Mouse (Mus musculus): ENCODE measurements at regions not wholly inside any gene's neighbourhood (a gene's known extent, or its start where the extent isn't known, plus 50 kb on each side); places are given as distances from the start of the nearest gene placed in this dataset.

DNA sequence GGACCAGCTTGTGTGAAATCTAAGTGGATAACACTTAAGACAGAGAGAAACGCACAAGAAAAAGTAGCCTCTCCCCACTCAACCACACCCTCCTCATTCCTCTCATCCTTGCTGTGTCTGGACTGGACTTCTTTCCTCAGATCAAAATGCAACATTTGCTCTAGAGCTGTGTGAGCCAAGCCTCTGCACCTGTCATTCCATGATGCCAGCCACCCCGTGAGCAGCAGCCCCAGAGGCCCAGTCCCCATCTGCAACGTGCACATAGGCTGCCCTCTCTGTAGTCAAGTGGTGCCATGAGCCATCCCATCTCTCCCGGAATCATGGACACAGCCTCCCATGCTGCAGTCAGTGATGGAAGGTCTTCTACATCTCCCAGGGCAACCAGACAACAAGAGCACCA, 55.1 kb upstream of the Gpc1 start:
- no peak overlapping the region for H3K4me3 ChIP-seq (replicated peaks)
- no peaks in the 10 kb centered on the region for H3K9me3 ChIP-seq (ENCODE audit: control insufficient read depth, low read length)
- TF ChIP-seq TAL1 (IDR thresholded peaks at IDR 0.05; ENCODE audit: low read length) (peak; percentile 22; the same call in 1 of the 3 replicates), GATA1 (IDR thresholded peaks at IDR 0.05; ENCODE audit: low read length) (no peak)
- no peaks in the 10 kb centered on the region for H3K36me3 ChIP-seq (ENCODE audit: control insufficient read depth)
- H3K4me1 ChIP-seq (ENCODE audit: control insufficient read depth): no peaks in the 10 kb centered on the region
- no peaks in the 10 kb centered on the region for H3K27me3 ChIP-seq (ENCODE audit: control insufficient read depth)

DNA sequence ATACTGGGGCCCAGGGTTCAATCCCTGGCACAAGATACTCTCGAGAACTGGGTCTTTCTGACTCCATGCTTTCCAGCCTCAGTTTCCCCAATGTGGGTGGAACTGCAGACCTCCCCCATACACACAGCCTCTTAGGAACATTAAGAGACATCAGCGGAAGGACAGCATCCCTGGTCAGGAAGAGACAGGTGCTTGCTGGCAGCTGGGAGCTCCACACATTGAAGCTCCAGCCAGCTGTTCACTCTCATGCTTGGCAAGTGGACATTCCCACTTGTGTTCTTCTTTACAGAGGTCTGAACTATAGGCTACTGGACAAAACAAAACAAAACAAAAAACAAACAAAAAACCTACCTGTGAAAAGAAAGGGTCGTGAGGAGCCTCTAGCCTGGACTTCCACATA, 55.5 kb upstream of the Gpc1 start:
- Histone ChIP-seq H3K4me1 (ENCODE audit: control insufficient read depth) (no peaks in the 10 kb centered on the region), H3K9me3 (ENCODE audit: control insufficient read depth, low read length) (no peaks in the 10 kb centered on the region), H3K36me3 (ENCODE audit: control insufficient read depth) (no peaks in the 10 kb centered on the region), H3K27me3 (ENCODE audit: control insufficient read depth) (no peaks in the 10 kb centered on the region), H3K4me3 (replicated peaks) (no peak overlapping the region)
- TF ChIP-seq TAL1 (IDR thresholded peaks at IDR 0.05; ENCODE audit: low read length) (no peak), GATA1 (IDR thresholded peaks at IDR 0.05; ENCODE audit: low read length) (no peak)

DNA sequence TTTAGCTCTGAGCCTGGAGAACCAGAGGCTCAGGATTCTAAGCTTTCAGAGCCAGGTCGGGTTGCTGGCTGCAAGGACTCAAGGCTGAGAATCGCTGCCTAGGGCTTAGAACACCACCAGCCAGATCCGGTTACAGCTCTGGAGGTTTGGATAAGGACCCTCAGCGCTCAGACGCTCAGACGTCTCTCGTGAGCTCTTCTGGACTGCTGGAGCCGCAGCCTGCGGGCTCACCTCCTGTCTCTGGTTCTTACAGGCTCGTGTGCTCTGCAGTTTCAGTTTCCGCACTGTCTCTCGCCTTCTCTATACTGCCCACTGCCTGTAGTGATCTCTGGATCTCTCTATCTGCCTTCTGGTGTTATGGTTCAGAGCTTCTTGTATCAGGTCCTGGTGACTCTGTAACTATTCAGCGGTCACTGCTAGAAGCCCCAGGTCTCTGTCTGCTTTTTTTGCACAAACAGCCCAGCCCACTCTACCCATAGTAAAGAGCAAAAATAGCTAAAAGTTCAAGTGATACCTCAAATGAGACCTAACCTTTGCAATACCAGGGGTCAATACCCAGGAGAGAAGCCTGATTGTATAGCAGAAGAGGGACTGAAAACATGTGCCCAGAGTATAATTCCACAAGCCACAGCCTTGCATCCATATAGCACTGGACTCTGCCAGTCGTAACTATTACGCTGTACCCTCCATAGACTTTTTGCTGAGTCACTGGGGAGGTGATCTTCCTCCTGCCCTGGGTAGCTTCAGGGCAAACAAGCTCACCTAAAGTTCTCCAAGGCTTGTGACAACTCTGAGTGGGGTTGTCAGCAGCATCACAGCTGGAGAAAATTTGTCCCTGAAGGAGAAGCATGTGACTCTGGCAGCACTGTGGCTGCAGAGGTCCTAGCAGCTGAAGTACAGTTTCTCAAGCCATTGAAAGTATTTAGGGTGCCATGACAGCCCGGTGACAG, 56.4 kb upstream of the Gpc1 start:
- no peaks in the 10 kb centered on the region for H3K27me3 ChIP-seq (ENCODE audit: control insufficient read depth)
- H3K4me3 ChIP-seq (replicated peaks): no peak overlapping the region
- no peaks in the 10 kb centered on the region for H3K36me3 ChIP-seq (ENCODE audit: control insufficient read depth)
- no peaks in the 10 kb centered on the region for H3K9me3 ChIP-seq (ENCODE audit: control insufficient read depth, low read length)
- TF ChIP-seq TAL1 (IDR thresholded peaks at IDR 0.05; ENCODE audit: low read length) (no peak), GATA1 (IDR thresholded peaks at IDR 0.05; ENCODE audit: low read length) (no peak)
- no peaks in the 10 kb centered on the region for H3K4me1 ChIP-seq (ENCODE audit: control insufficient read depth)

- no peak overlapping the region for H3K4me3 ChIP-seq (replicated peaks)
- H3K27me3 ChIP-seq (ENCODE audit: control insufficient read depth): no peaks in the 10 kb centered on the region
- no peaks in the 10 kb centered on the region for H3K36me3 ChIP-seq (ENCODE audit: control insufficient read depth)
- TF ChIP-seq GATA1 (IDR thresholded peaks at IDR 0.05; ENCODE audit: low read length): no peak
- TF ChIP-seq TAL1 (IDR thresholded peaks at IDR 0.05; ENCODE audit: low read length): no peak
- H3K4me1 ChIP-seq (ENCODE audit: control insufficient read depth): no peaks in the 10 kb centered on the region
- H3K9me3 ChIP-seq (ENCODE audit: control insufficient read depth, low read length): no peaks in the 10 kb centered on the region
Observed at GRCm38 (mm10) chr1:92774006-92774405, 57.4 kb upstream of the Gpc1 start.

- H3K4me3 ChIP-seq (replicated peaks): no peak overlapping the region
- no peaks in the 10 kb centered on the region for H3K36me3 ChIP-seq (ENCODE audit: control insufficient read depth)
- no peaks in the 10 kb centered on the region for H3K4me1 ChIP-seq (ENCODE audit: control insufficient read depth)
- H3K9me3 ChIP-seq (ENCODE audit: control insufficient read depth, low read length): no peaks in the 10 kb centered on the region
- TF ChIP-seq GATA1 (IDR thresholded peaks at IDR 0.05; ENCODE audit: low read length) (no peak), TAL1 (IDR thresholded peaks at IDR 0.05; ENCODE audit: low read length) (no peak)
- no peaks in the 10 kb centered on the region for H3K27me3 ChIP-seq (ENCODE audit: control insufficient read depth)
Observed at GRCm38 (mm10) chr1:92772784-92773113, 58.7 kb upstream of the Gpc1 start.

- H3K4me3 ChIP-seq (replicated peaks): no peak overlapping the region
- H3K36me3 ChIP-seq (ENCODE audit: control insufficient read depth): no peaks in the 10 kb centered on the region
- no peaks in the 10 kb centered on the region for H3K27me3 ChIP-seq (ENCODE audit: control insufficient read depth)
- no peaks in the 10 kb centered on the region for H3K9me3 ChIP-seq (ENCODE audit: control insufficient read depth, low read length)
- TF ChIP-seq GATA1 (IDR thresholded peaks at IDR 0.05; ENCODE audit: low read length): no peak
- no peaks in the 10 kb centered on the region for H3K4me1 ChIP-seq (ENCODE audit: control insufficient read depth)
Observed at GRCm38 (mm10) chr1:92772101-92772783, 59.2 kb upstream of the Gpc1 start.

DNA sequence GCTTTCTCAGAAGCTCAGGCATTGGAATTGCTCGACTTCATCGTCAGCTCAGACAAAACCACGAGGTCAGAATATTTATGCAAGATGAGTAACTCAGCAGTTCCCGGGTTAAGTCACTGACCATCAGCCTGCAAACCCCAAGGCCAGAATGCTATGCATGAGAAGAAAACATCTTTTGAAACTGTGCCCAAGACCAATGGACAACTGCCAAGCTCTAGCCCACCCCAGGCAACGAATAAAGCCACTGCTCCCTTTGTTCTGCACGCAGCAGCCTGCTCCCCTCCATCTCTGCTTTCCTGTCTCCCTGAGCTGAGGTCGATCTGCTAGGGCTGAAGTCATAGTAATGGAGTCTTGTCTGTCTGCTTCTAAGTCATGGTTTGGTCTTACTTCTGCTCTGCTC, 61.7 kb upstream of the Gpc1 start:
- Histone ChIP-seq H3K4me3 (replicated peaks) (no peak overlapping the region), H3K4me1 (ENCODE audit: control insufficient read depth) (no peaks in the 10 kb centered on the region), H3K36me3 (ENCODE audit: control insufficient read depth) (no peaks in the 10 kb centered on the region), H3K27me3 (ENCODE audit: control insufficient read depth) (no peaks in the 10 kb centered on the region), H3K9me3 (ENCODE audit: control insufficient read depth, low read length) (no peaks in the 10 kb centered on the region)
- TF ChIP-seq TAL1 (IDR thresholded peaks at IDR 0.05; ENCODE audit: low read length): no peak
- TF ChIP-seq GATA1 (IDR thresholded peaks at IDR 0.05; ENCODE audit: low read length): no peak

GRCm38 (mm10) chr1:92769156-92769555, 62.3 kb upstream of the Gpc1 start:
- TF ChIP-seq TAL1 (IDR thresholded peaks at IDR 0.05; ENCODE audit: low read length) (no peak), GATA1 (IDR thresholded peaks at IDR 0.05; ENCODE audit: low read length) (no peak)

DNA sequence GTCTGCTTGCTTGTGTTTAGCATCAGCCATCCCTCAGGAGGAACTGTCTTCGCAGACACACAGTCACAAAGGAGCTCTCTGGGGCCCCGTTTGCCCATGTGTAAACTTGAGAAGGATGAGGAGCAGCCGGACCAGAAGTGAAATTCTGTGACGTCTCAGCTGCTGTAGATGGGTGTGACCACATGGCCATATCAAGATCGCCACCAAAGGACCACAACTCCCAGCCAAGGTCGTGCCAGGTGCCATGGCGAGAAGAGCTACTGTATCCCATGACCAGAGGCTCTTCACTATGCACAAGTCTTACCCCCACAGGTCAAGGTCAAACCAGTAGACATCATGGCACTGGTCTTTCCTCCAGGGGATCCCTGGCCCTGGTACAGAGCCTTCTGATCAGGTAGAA, 64.9 kb upstream of the Gpc1 start:
- Histone ChIP-seq H3K9me3 (ENCODE audit: control insufficient read depth, low read length) (no peaks in the 10 kb centered on the region), H3K36me3 (ENCODE audit: control insufficient read depth) (no peaks in the 10 kb centered on the region), H3K4me1 (ENCODE audit: control insufficient read depth) (no peaks in the 10 kb centered on the region), H3K27me3 (ENCODE audit: control insufficient read depth) (no peaks in the 10 kb centered on the region), H3K4me3 (replicated peaks) (no peak overlapping the region)
- no peak for TF ChIP-seq GATA1 (IDR thresholded peaks at IDR 0.05; ENCODE audit: low read length)
- no peak for TF ChIP-seq TAL1 (IDR thresholded peaks at IDR 0.05; ENCODE audit: low read length)

More at GRCm38 (mm10) chr1:92769156-92769555, 62.3 kb upstream of the Gpc1 start:
- Histone ChIP-seq H3K4me3 (replicated peaks) (no peak overlapping the region), H3K4me1 (ENCODE audit: control insufficient read depth) (no peaks in the 10 kb centered on the region), H3K36me3 (ENCODE audit: control insufficient read depth) (no peaks in the 10 kb centered on the region), H3K27me3 (ENCODE audit: control insufficient read depth) (no peaks in the 10 kb centered on the region), H3K9me3 (ENCODE audit: control insufficient read depth, low read length) (no peaks in the 10 kb centered on the region)
